Mouse (Mus musculus): Measurements from ENCODE around the gene Endog. TPM values are rescaled to one million over a fixed set of nuclear protein-coding genes. Genes with fewer than 3 reads are reported as not detected.

The Endog gene
- polyA plus RNA-seq, 1 experiment from 2014 or later = 35.3 TPM

- H3K9me3 ChIP-seq (ENCODE audit: control insufficient read depth, low read length) = no peaks in the 10 kb centered on the region
- WGBS = 74% methylated on average over 4 of the region's 4 CpGs
- H3K4me3 ChIP-seq (ENCODE audit: low read depth, low read length) = no peak overlapping the region
- 0 out of 2 replicates have a peak, but pooled peaks cover 4% of the 10 kb centered on the region for H3K4me1 ChIP-seq (replicated peaks; ENCODE audit: control insufficient read depth, insufficient read depth)
- H3K27me3 ChIP-seq (ENCODE audit: control insufficient read depth, insufficient read depth, low read length) = no peaks in the 10 kb centered on the region
- no peak overlapping the region for H3K9ac ChIP-seq (ENCODE audit: low read length)
- no peaks in the 10 kb centered on the region for H3K36me3 ChIP-seq (ENCODE audit: control insufficient read depth, insufficient read depth, low read length)
- H3K4me2 ChIP-seq (replicated peaks; ENCODE audit: low read depth) = no peak overlapping the region
- TF ChIP-seq EP300 (optimal IDR thresholded peaks at IDR 0.05) (no peak), CTCF (IDR thresholded peaks at IDR 0.05; ENCODE audit: low read depth) (no peak)
- H3K27ac ChIP-seq (replicated peaks) = no peak overlapping the region
- no peak for DNase-seq (ENCODE audit: low spot score)
- ATAC-seq (ENCODE audit: low FRiP score, low TSS enrichment) = no peak
Observed at GRCm38 (mm10) chr2:30207401-30207800, 36.1 kb downstream of the Endog start.

DNA sequence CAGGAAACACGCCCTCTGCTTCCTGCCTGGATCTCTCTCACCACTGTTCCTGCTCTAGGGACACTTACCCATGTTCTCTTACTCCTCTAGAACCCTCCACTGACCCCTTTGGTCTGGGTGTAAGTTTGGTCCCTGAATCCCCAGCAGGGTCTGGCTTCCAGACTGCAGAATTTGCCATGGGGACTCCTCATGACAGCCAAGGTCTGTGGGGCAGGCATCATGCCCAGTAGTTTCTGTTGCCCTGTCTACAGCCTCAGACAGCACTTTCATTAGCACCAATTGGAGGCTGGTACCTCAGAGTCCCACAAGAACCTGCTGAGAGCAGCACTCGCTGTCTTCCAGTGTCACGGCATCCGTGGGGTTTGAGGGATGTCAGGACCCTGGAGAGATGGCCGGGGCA, 36.6 kb downstream of the Endog start:
- Histone ChIP-seq H3K4me1 (replicated peaks; ENCODE audit: control insufficient read depth, insufficient read depth) (0 out of 2 replicates have a peak, but pooled peaks cover 4% of the 10 kb centered on the region), H3K27me3 (ENCODE audit: control insufficient read depth, insufficient read depth, low read length) (no peaks in the 10 kb centered on the region), H3K9me3 (ENCODE audit: control insufficient read depth, low read length) (no peaks in the 10 kb centered on the region), H3K27ac (replicated peaks) (no peak overlapping the region), H3K9ac (ENCODE audit: low read length) (no peak overlapping the region), H3K4me2 (replicated peaks; ENCODE audit: low read depth) (no peak overlapping the region), H3K4me3 (ENCODE audit: low read depth, low read length) (no peak overlapping the region), H3K36me3 (ENCODE audit: control insufficient read depth, insufficient read depth, low read length) (no peaks in the 10 kb centered on the region)
- DNase-seq (ENCODE audit: low spot score) (no peak), ATAC-seq (ENCODE audit: low FRiP score, low TSS enrichment) (no peak)
- TF ChIP-seq CTCF (IDR thresholded peaks at IDR 0.05; ENCODE audit: low read depth) = no peak
- no peak for TF ChIP-seq EP300 (optimal IDR thresholded peaks at IDR 0.05)
- 77% methylated on average over 5 of the region's 5 CpGs for WGBS

GRCm38 (mm10) chr2:30211408-30212168, 40.3 kb downstream of the Endog start:
- 71% methylated on average over 6 of the region's 6 CpGs for WGBS
- no peak overlapping the region for H3K9ac ChIP-seq (ENCODE audit: low read length)
- no peaks in the 10 kb centered on the region for H3K27me3 ChIP-seq (ENCODE audit: control insufficient read depth, insufficient read depth, low read length)

DNA sequence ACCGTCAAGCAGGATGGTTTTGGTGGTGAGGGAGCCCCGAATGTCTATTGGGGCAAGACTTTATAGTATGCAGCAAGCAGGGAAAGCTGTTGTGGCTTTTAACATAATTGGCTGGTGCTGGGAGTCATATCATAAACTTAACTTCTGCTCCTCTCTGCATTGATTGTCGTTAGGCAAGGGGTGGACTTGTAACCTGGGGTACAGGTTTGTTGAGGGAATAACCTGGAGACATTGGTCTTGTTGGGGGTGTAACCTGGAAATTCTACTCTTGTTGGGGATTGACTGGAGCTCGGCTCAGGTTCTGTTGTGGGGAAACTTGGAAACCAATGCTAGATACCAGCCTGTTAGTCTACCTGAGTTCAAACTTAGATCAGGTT, 40.9 kb downstream of the Endog start:
- no peaks in the 10 kb centered on the region for H3K27me3 ChIP-seq (ENCODE audit: control insufficient read depth, insufficient read depth, low read length)
- H3K4me2 ChIP-seq (replicated peaks; ENCODE audit: low read depth) = no peak overlapping the region
- no peak overlapping the region for H3K4me3 ChIP-seq (ENCODE audit: low read depth, low read length)
- DNase-seq (ENCODE audit: low spot score) = no peak
- WGBS = 73% methylated on average over 4 of the region's 4 CpGs
- no peak for ATAC-seq (ENCODE audit: low FRiP score, low TSS enrichment)
- TF ChIP-seq EP300 (optimal IDR thresholded peaks at IDR 0.05) (no peak), CTCF (IDR thresholded peaks at IDR 0.05; ENCODE audit: low read depth) (no peak)
- no peak overlapping the region for H3K27ac ChIP-seq (replicated peaks)
- no peak overlapping the region for H3K9ac ChIP-seq (ENCODE audit: low read length)
- no peaks in the 10 kb centered on the region for H3K9me3 ChIP-seq (ENCODE audit: control insufficient read depth, low read length)
- no peaks in the 10 kb centered on the region for H3K36me3 ChIP-seq (ENCODE audit: control insufficient read depth, insufficient read depth, low read length)
- no peaks in the 10 kb centered on the region for H3K4me1 ChIP-seq (replicated peaks; ENCODE audit: control insufficient read depth, insufficient read depth)

More at GRCm38 (mm10) chr2:30211408-30212168, 40.3 kb downstream of the Endog start:
- H3K9me3 ChIP-seq (ENCODE audit: control insufficient read depth, low read length) = no peaks in the 10 kb centered on the region
- no peak overlapping the region for H3K4me3 ChIP-seq (ENCODE audit: low read depth, low read length)
- H3K27ac ChIP-seq (replicated peaks) = no peak overlapping the region
- DNase-seq (ENCODE audit: low spot score) = no peak
- H3K4me1 ChIP-seq (replicated peaks; ENCODE audit: control insufficient read depth, insufficient read depth) = no peaks in the 10 kb centered on the region
- no peak overlapping the region for H3K4me2 ChIP-seq (replicated peaks; ENCODE audit: low read depth)
- ATAC-seq (ENCODE audit: low FRiP score, low TSS enrichment) = no peak
- TF ChIP-seq EP300 (optimal IDR thresholded peaks at IDR 0.05) = no peak
- no peak for TF ChIP-seq CTCF (IDR thresholded peaks at IDR 0.05; ENCODE audit: low read depth)
- H3K36me3 ChIP-seq (ENCODE audit: control insufficient read depth, insufficient read depth, low read length) = no peaks in the 10 kb centered on the region

DNA sequence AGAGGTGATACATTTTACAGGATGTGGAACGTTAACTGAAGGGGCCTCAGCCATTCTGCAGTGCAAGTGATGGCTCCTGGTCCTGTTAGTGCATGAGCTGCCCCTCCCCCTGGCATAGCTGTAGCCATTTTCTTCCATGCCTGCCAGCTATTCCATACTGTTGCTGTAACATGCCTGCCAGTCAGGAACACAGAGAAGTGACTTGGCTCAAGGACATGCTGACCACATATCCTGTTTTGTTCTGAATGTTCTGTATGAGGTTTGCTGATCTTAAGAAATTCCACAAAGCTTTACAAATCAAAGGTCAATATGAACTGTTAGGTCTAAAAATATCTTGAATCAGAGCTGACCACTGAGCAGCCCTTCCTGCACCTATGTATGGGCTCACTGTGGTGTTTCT, 41.7 kb downstream of the Endog start:
- H3K36me3 ChIP-seq (ENCODE audit: control insufficient read depth, insufficient read depth, low read length) = no peaks in the 10 kb centered on the region
- no peak overlapping the region for H3K27ac ChIP-seq (replicated peaks)
- no peak for TF ChIP-seq CTCF (IDR thresholded peaks at IDR 0.05; ENCODE audit: low read depth)
- no peak for TF ChIP-seq EP300 (optimal IDR thresholded peaks at IDR 0.05)
- H3K4me1 ChIP-seq (replicated peaks; ENCODE audit: control insufficient read depth, insufficient read depth) = no peaks in the 10 kb centered on the region
- H3K4me3 ChIP-seq (ENCODE audit: low read depth, low read length) = no peak overlapping the region
- 60% methylated on average over 1 of the region's 1 CpGs for WGBS
- no peak overlapping the region for H3K9ac ChIP-seq (ENCODE audit: low read length)
- ATAC-seq (ENCODE audit: low FRiP score, low TSS enrichment) (no peak), DNase-seq (ENCODE audit: low spot score) (no peak)
- H3K9me3 ChIP-seq (ENCODE audit: control insufficient read depth, low read length) = no peaks in the 10 kb centered on the region
- no peak overlapping the region for H3K4me2 ChIP-seq (replicated peaks; ENCODE audit: low read depth)
- no peaks in the 10 kb centered on the region for H3K27me3 ChIP-seq (ENCODE audit: control insufficient read depth, insufficient read depth, low read length)

- DNase-seq (ENCODE audit: low spot score) (no peak), ATAC-seq (ENCODE audit: low FRiP score, low TSS enrichment) (no peak)
- no peaks in the 10 kb centered on the region for H3K36me3 ChIP-seq (ENCODE audit: control insufficient read depth, insufficient read depth, low read length)
- TF ChIP-seq CTCF (IDR thresholded peaks at IDR 0.05; ENCODE audit: low read depth) = no peak
- no peak for TF ChIP-seq EP300 (optimal IDR thresholded peaks at IDR 0.05)
- no peaks in the 10 kb centered on the region for H3K4me1 ChIP-seq (replicated peaks; ENCODE audit: control insufficient read depth, insufficient read depth)
- H3K27ac ChIP-seq (replicated peaks) = no peak overlapping the region
- no peaks in the 10 kb centered on the region for H3K27me3 ChIP-seq (ENCODE audit: control insufficient read depth, insufficient read depth, low read length)
- H3K9me3 ChIP-seq (ENCODE audit: control insufficient read depth, low read length) = no peaks in the 10 kb centered on the region
- no peak overlapping the region for H3K4me3 ChIP-seq (ENCODE audit: low read depth, low read length)
- WGBS = 73% methylated on average over 3 of the region's 3 CpGs
- no peak overlapping the region for H3K9ac ChIP-seq (ENCODE audit: low read length)
- no peak overlapping the region for H3K4me2 ChIP-seq (replicated peaks; ENCODE audit: low read depth)
Observed at GRCm38 (mm10) chr2:30214745-30215144, 43.5 kb downstream of the Endog start.
